Mouse (Mus musculus) MEL (cell line): Measurements from ENCODE around the gene Rpap1. TPM values are rescaled to one million over a fixed set of nuclear protein-coding genes. Genes with fewer than 3 reads are reported as not detected.

Source experiments
- DNase-seq: peaks from one replicate; pipeline ENCODE4 v3.0.0; 2011; ENCODE audit warnings: low read depth, low spot score
- H3K27ac ChIP-seq: 2 replicates; pipeline ENCODE4 v1.5.1; 2012; ENCODE audit warnings: low read depth, mild to moderate bottlenecking, control low read depth, low read length, moderate library complexity; ENCODE audit not compliant: control insufficient read depth
- H3K27me3 ChIP-seq, 2 experiments: fragments of 150-350 bp in 1 of 2; sonication (generic) in 1 of 2; 2 replicates each; pipeline ENCODE4 v1.6.1; 2012; ENCODE audit warnings: low read length in 2 of 2, mild to moderate bottlenecking in 2 of 2, improper control_type of control experiment in 1 of 2, moderate library complexity in 1 of 2; ENCODE audit not compliant: insufficient read depth in 2 of 2, control insufficient read depth in 1 of 2
- H3K36me3 ChIP-seq, 2 experiments: 2 replicates each; pipeline ENCODE4 v1.6.1; 2012 to 2014; ENCODE audit warnings: low read length in 2 of 2, improper control_type of control experiment in 1 of 2, inconsistent platforms in 1 of 2, mild to moderate bottlenecking in 1 of 2; ENCODE audit not compliant: insufficient read depth in 2 of 2, control insufficient read depth in 1 of 2
- H3K4me1 ChIP-seq, 2 experiments: fragments of 150-350 bp in 1 of 2; sonication (generic) in 1 of 2; 2 replicates each; pipeline ENCODE4 v1.6.1; 2012; ENCODE audit warnings: low read length in 2 of 2, improper control_type of control experiment in 1 of 2, mild to moderate bottlenecking in 1 of 2; ENCODE audit not compliant: insufficient read depth in 2 of 2, control insufficient read depth in 1 of 2
- H3K4me3 ChIP-seq, 2 experiments: fragments of 150-350 bp in 1 of 2; sonication (generic) in 1 of 2; 2 replicates each; pipeline ENCODE4 v1.5.1; 2012; ENCODE audit warnings: low read depth in 2 of 2, low read length in 2 of 2, mild to moderate bottlenecking in 2 of 2, moderate library complexity in 2 of 2, control low read depth in 1 of 2, improper control_type of control experiment in 1 of 2; ENCODE audit not compliant: control insufficient read depth in 1 of 2, insufficient read depth in 1 of 2
- H3K79me2 ChIP-seq: 2 replicates; pipeline ENCODE4 v1.6.1; 2012; ENCODE audit warnings: mild to moderate bottlenecking, low read length, moderate library complexity; ENCODE audit not compliant: control insufficient read depth, poor library complexity, insufficient read depth
- H3K9ac ChIP-seq: 2 replicates; pipeline ENCODE4 v1.6.1; 2012; ENCODE audit warnings: low read depth, mild to moderate bottlenecking, control low read depth, low read length, moderate library complexity; ENCODE audit not compliant: control insufficient read depth, poor library complexity, severe bottlenecking
- H3K9me3 ChIP-seq: fragments of 150-350 bp; sonication (generic); replicated peaks from 2 replicates; pipeline ENCODE4 v1.6.1; 2012; ENCODE audit warnings: mild to moderate bottlenecking, low read length, improper control_type of control experiment, moderate library complexity; ENCODE audit not compliant: insufficient read depth
- BHLHE40 ChIP-seq: IDR thresholded peaks from 2 replicates; pipeline ENCODE4 v1.6.1; 2012; ENCODE audit warnings: low read depth, mild to moderate bottlenecking, inconsistent platforms, low read length, improper control_type of control experiment, borderline replicate concordance
- CHD1 ChIP-seq: IDR thresholded peaks from 2 replicates; pipeline ENCODE4 v1.6.1; 2012; ENCODE audit warnings: low read depth, mild to moderate bottlenecking, inconsistent platforms, low read length, improper control_type of control experiment
- E2F4 ChIP-seq: IDR thresholded peaks from 2 replicates; pipeline ENCODE4 v1.6.1; 2011; ENCODE audit warnings: low read depth, low read length, improper control_type of control experiment, borderline replicate concordance
- ELF1 ChIP-seq: IDR thresholded peaks from 2 replicates; pipeline ENCODE4 v1.6.1; 2014; ENCODE audit warnings: low read depth, mild to moderate bottlenecking, inconsistent platforms, low read length, improper control_type of control experiment, moderate library complexity
- HCFC1 ChIP-seq: IDR thresholded peaks from 2 replicates; pipeline ENCODE4 v1.6.1; 2012; ENCODE audit warnings: low read depth, mild to moderate bottlenecking, inconsistent platforms, low read length, improper control_type of control experiment, moderate library complexity
- JUND ChIP-seq: IDR thresholded peaks from 2 replicates; pipeline ENCODE4 v1.6.1; 2011; ENCODE audit warnings: low read depth, mild to moderate bottlenecking, improper control_type of control experiment, low read length
- KAT2A ChIP-seq: conservative IDR thresholded peaks from 2 replicates; pipeline ENCODE4 v1.6.1; 2012; ENCODE audit warnings: low read depth, low read length, improper control_type of control experiment, inconsistent platforms
- MAZ ChIP-seq: IDR thresholded peaks from 2 replicates; pipeline ENCODE4 v1.6.1; 2012; ENCODE audit warnings: low read depth, mild to moderate bottlenecking, inconsistent platforms, low read length, improper control_type of control experiment
- MEF2A ChIP-seq: IDR thresholded peaks from 2 replicates; pipeline ENCODE4 v1.6.1; 2014; ENCODE audit warnings: low read depth, mild to moderate bottlenecking, inconsistent platforms, low read length, improper control_type of control experiment; ENCODE audit not compliant: poor library complexity, insufficient replicate concordance, severe bottlenecking; ENCODE audit errors: extremely low read depth
- MXI1 ChIP-seq: IDR thresholded peaks from 2 replicates; pipeline ENCODE4 v1.6.1; 2011; ENCODE audit warnings: mild to moderate bottlenecking, low read depth, low read length, improper control_type of control experiment
- NELFE ChIP-seq: IDR thresholded peaks from 2 replicates; pipeline ENCODE4 v1.6.1; 2011; ENCODE audit warnings: low read depth, low read length, improper control_type of control experiment
- POLR2A ChIP-seq, 2 experiments: IDR thresholded peaks; 2 replicates each; pipeline ENCODE4 v1.6.1; 2011 to 2012; ENCODE audit warnings: low read length in 2 of 2, mild to moderate bottlenecking in 2 of 2, control low read depth in 1 of 2, improper control_type of control experiment in 1 of 2, low read depth in 1 of 2, moderate library complexity in 1 of 2; ENCODE audit not compliant: control insufficient read depth in 1 of 2, insufficient read depth in 1 of 2, poor library complexity in 1 of 2
- RAD21 ChIP-seq: IDR thresholded peaks from 2 replicates; pipeline ENCODE4 v1.6.1; 2011; ENCODE audit warnings: mild to moderate bottlenecking, low read depth, low read length, improper control_type of control experiment
- RCOR1 ChIP-seq: IDR thresholded peaks from 2 replicates; pipeline ENCODE4 v1.6.1; 2012; ENCODE audit warnings: low read depth, mild to moderate bottlenecking, inconsistent platforms, low read length, improper control_type of control experiment
- SIN3A ChIP-seq: IDR thresholded peaks from 2 replicates; pipeline ENCODE4 v1.6.1; 2012; ENCODE audit warnings: low read length, improper control_type of control experiment, inconsistent platforms
- TCF12 ChIP-seq: IDR thresholded peaks from 2 replicates; pipeline ENCODE4 v1.6.1; 2014; ENCODE audit warnings: low read depth, mild to moderate bottlenecking, inconsistent platforms, low read length, improper control_type of control experiment, moderate library complexity
- USF1 ChIP-seq: IDR thresholded peaks from 2 replicates; pipeline ENCODE4 v1.6.1; 2014; ENCODE audit warnings: low read depth, mild to moderate bottlenecking, inconsistent platforms, low read length, improper control_type of control experiment, moderate library complexity
- ZKSCAN1 ChIP-seq: IDR thresholded peaks from 2 replicates; pipeline ENCODE4 v1.6.1; 2012; ENCODE audit warnings: low read depth, mild to moderate bottlenecking, inconsistent platforms, low read length, improper control_type of control experiment, moderate library complexity
- ZMIZ1 ChIP-seq: IDR thresholded peaks from 2 replicates; pipeline ENCODE4 v1.6.1; 2012; ENCODE audit warnings: low read depth, mild to moderate bottlenecking, inconsistent platforms, low read length, improper control_type of control experiment, moderate library complexity
- polyA plus RNA-seq, 2 experiments: library from polyadenylated mRNA; stranded (reverse) in 1 of 2; unstranded in 1 of 2; fragments of >175 nt in 1 of 2; fragments of >200 nt in 1 of 2; gene quantifications; 2 replicates each; pipeline versions ENCODE4 v1.2.1 to v1.2.4; 2012; ENCODE audit warnings: low replicate concordance in 2 of 2, low read depth in 1 of 2; ENCODE audit not compliant: insufficient read length in 2 of 2, insufficient read depth in 1 of 2, missing spikeins in 1 of 2
- total RNA-seq: library from RNA; depleted of rRNA; stranded (reverse); fragments of 300-350 nt; gene quantifications from 2 replicates; pipeline ENCODE4 v1.2.3, GENCODE M21; 2012

Rpap1 gene
- total and polyA plus RNA-seq, 3 experiments: 12.9 to 26.8 TPM; not detected in 1

GRCm38 (mm10) chr2:119799961-119800550 is 12.7 kb upstream of the Rpap1 start:
- peak overlapping the region; percentile 49 to 57 for H3K4me3 ChIP-seq
- no peaks in the 10 kb centered on the region for H3K9me3 ChIP-seq
- H3K79me2 ChIP-seq: peaks cover 3% of the 10 kb centered on the region; the same call in 1 of the 2 replicates
- H3K27ac ChIP-seq: no peak overlapping the region
- H3K27me3 ChIP-seq: no peaks in the 10 kb centered on the region
- DNase-seq: peak; percentile 64
- H3K4me1 ChIP-seq: peaks cover 2 to 12% of the 10 kb centered on the region in 2 experiments; a peak in 3 of 4 replicates
- H3K36me3 ChIP-seq: 0 out of 4 replicates have a peak, but pooled peaks cover 0 to 4% of the 10 kb centered on the region in 2 experiments
- TF ChIP-seq TCF12 (0 out of 2 replicates have a peak, but pooled peaks have one; percentile 11), MEF2A (no peak), RCOR1 (no peak), NELFE (no peak), KAT2A (no peak), ZMIZ1 (no peak), MAZ (no peak), RAD21 (no peak), HCFC1 (0 out of 2 replicates have a peak, but pooled peaks have one; percentile 19), E2F4 (no peak), MXI1 (0 out of 2 replicates have a peak, but pooled peaks have one; percentile 4), ELF1 (peak; percentile 14; the same call in 1 of the 2 replicates), SIN3A (0 out of 2 replicates have a peak, but pooled peaks have one; percentile 15), CHD1 (no peak), BHLHE40 (no peak), ZKSCAN1 (no peak), USF1 (no peak), POLR2A (IDR thresholded peaks at IDR 0.05; ENCODE audit: control insufficient read depth in 1 of 2, insufficient read depth in 1 of 2, low read depth in 1 of 2, low read length in 2 of 2, poor library complexity in 1 of 2) (0 out of 4 replicates have a peak, but pooled peaks of 1 of the 2 experiments have one; percentile 18), JUND (no peak)
- TF ChIP-seq, all 39 proteins: peak for 6
- H3K9ac ChIP-seq: peak overlapping the region; percentile 83
